Mouse (Mus musculus) small intestine, adult 2 months (tissue): ENCODE data around the gene AU015836.

ENCODE experiments used
- CTCF ChIP-seq: fragments of 200-500 bp; IDR thresholded peaks from 2 replicates; pipeline ENCODE4 v1.5.1; 2012; ENCODE audit warnings: low read depth, mild to moderate bottlenecking, control low read depth, inconsistent platforms, low read length, moderate library complexity, mixed read lengths; ENCODE audit not compliant: insufficient replicate concordance, insufficient read length; ENCODE audit errors: extremely low read depth
- POLR2A ChIP-seq: fragments of 200-500 bp; IDR thresholded peaks from 2 replicates; pipeline ENCODE4 v1.6.1; 2012; ENCODE audit warnings: low read depth, mild to moderate bottlenecking, control low read depth, inconsistent platforms, low read length, moderate library complexity

- TF ChIP-seq CTCF (no peak), POLR2A (no peak)
Measured at GRCm38 (mm10) chrX:93919017-93919416, 49.4 kb upstream of the AU015836 start.
